Mouse (Mus musculus): ENCODE results near the gene Cyp39a1. TPM values are rescaled to one million over a fixed set of nuclear protein-coding genes. Genes with fewer than 3 reads are reported as not detected.

The Cyp39a1 gene
- total RNA-seq, 4 experiments from 2014 or later: 2.4 to 4.3 (median 3.1) TPM

- DNase-seq: no peak
Measured at GRCm38 (mm10) chr17:43788222-43788621, 121.0 kb downstream of the Cyp39a1 start.

GRCm38 (mm10) chr17:43789376-43789775 lies 122.2 kb downstream of the Cyp39a1 start:
- DNase-seq: no peak

DNA sequence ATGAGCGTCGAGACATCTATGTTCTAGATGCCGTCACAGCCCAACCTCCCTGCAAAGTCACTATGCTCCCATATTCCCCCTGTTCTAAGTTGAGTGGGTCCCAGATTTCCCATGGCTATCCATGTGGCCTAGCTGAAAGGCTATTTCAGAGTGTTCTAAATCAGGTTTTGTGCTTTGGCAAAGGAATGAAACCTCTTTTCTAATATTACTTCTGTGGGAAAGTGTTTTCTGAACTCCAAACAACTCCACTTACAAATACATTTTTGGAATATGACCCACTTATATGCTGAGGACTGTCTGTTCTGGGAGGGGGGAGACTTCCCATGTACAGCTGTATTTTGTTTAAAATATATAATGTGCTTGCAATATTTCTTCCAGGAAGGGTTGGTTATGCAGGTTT lies 124.5 kb downstream of the Cyp39a1 start:
- DNase-seq: no peak

- no peak for DNase-seq
Measured at GRCm38 (mm10) chr17:43794731-43795280, 127.6 kb downstream of the Cyp39a1 start.

Other genes with a start within 250 kb of the Cyp39a1 start
- not detected for gene Mep1a, start 164.6 kb upstream of the Cyp39a1 start, total RNA-seq (2022)
- gene Ankrd66, start 123.8 kb upstream of the Cyp39a1 start, total RNA-seq (2022): under 1 TPM in 1 of 4 experiments, not detected in 3; 0.30 TPM
- 10 to 100 TPM; 15.0 to 22.2 (median 17.6) TPM for gene Pla2g7, start 99.3 kb upstream of the Cyp39a1 start, total RNA-seq (2022)
- not detected for gene Tdrd6, start 37.1 kb upstream of the Cyp39a1 start, total RNA-seq (2022)
- gene Slc25a27, start 211 bp upstream of the Cyp39a1 start, total RNA-seq (2022): 10 to 100 TPM in 1 of 4 experiments, 1 to 10 TPM in 3; 4.0 to 11.1 (median 7.0) TPM
- gene Rcan2, start 133.9 kb downstream of the Cyp39a1 start, total RNA-seq (2022): 1 to 10 TPM; 7.2 to 8.7 (median 7.9) TPM

Measured in adrenal gland, adult 8-10 months (tissue).